In the genomic region with DNA sequence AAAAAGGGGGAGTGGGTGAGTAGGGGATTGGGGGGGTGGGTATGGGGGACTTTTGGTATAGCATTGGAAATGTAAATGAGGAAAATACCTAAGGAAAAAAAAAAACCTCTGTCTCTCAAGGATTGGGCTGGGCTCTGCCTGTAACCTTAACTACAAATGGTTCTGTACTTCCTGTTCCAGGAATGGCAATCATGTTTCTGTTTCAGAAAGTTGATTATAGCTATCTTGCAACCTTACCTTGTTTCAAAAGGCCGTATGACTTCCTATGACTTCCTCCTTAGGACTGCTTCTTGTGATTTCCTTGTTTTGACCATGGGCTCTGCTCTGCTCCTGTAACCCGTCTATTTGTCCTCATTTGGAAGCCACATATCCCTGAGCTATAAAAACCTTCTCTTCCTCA, we compare ENCODE assay signal across 24 mouse cellular contexts. TPM values are rescaled to one million over a fixed set of nuclear protein-coding genes. Genes with fewer than 3 reads are reported as not detected.
DNase-seq lines count a peak whose midpoint lies in the region; ATAC-seq and TF ChIP-seq lines count a peak whose summit lies in the region.
"Had no signal": no experiment of that assay in that cellular context is flagged by ENCODE, and none has a peak within 500 bp of the region (broad histone marks: within the 10 kb centered on the region; RNA-seq: fewer than 3 reads in every experiment).

No protein-coding gene starts in this region.

- H3K4me2 ChIP-seq in intestine, embryonic 16.5 days (ENCODE audit: low read depth, low read length) = no peak overlapping the region
- no peak overlapping the region for H3K4me2 ChIP-seq in intestine, embryonic 15.5 days (replicated peaks)
- H3K4me2 ChIP-seq: embryonic facial prominence, embryonic 12.5 days; embryonic facial prominence, embryonic 15.5 days; heart, embryonic 13.5 days; hindbrain, embryonic 14.5 days had no signal

- H3K79me2 ChIP-seq in macrophage (ENCODE audit: inconsistent target) = no peaks in the 10 kb centered on the region

- H3K27ac ChIP-seq in intestine, embryonic 16.5 days (ENCODE audit: low read length) = no peak overlapping the region
- no peak overlapping the region for H3K27ac ChIP-seq in intestine, embryonic 15.5 days
- peak overlapping the region; percentile 25; the same call in 1 of the 2 replicates for H3K27ac ChIP-seq in bone marrow macrophage, adult 2 months (ENCODE audit: insufficient read depth, low read depth, low read length)
- peak overlapping the region; percentile 29 for H3K27ac ChIP-seq in macrophage
- H3K27ac ChIP-seq in small intestine, adult 2 months (ENCODE audit: insufficient read depth, low read depth, low read length) = peak overlapping the region; percentile 83
- H3K27ac ChIP-seq: embryonic facial prominence, embryonic 12.5 days; embryonic facial prominence, embryonic 15.5 days; heart, adult 2 months; heart, embryonic 10.5 days; heart, embryonic 13.5 days; hindbrain, embryonic 14.5 days had no signal

- H3K36me3 ChIP-seq in intestine, embryonic 16.5 days (ENCODE audit: control insufficient read depth, insufficient read depth, low read length) = no peaks in the 10 kb centered on the region
- H3K36me3 ChIP-seq in intestine, embryonic 15.5 days = no peaks in the 10 kb centered on the region
- no peaks in the 10 kb centered on the region for H3K36me3 ChIP-seq in macrophage (ENCODE audit: inconsistent target)
- H3K36me3 ChIP-seq in small intestine, adult 2 months (ENCODE audit: control insufficient read depth, insufficient read depth, low read length) = no peaks in the 10 kb centered on the region
- H3K36me3 ChIP-seq: embryonic facial prominence, embryonic 12.5 days; embryonic facial prominence, embryonic 15.5 days; heart, embryonic 10.5 days; heart, embryonic 13.5 days had no signal

- H3K27me3 ChIP-seq in intestine, embryonic 16.5 days (replicated peaks; ENCODE audit: control insufficient read depth, insufficient read depth, low read length) = no peaks in the 10 kb centered on the region
- H3K27me3 ChIP-seq in intestine, embryonic 15.5 days (replicated peaks) = no peaks in the 10 kb centered on the region
- no peaks in the 10 kb centered on the region for H3K27me3 ChIP-seq in small intestine, adult 2 months (ENCODE audit: control insufficient read depth, insufficient read depth, low read length)
- H3K27me3 ChIP-seq: embryonic facial prominence, embryonic 12.5 days; embryonic facial prominence, embryonic 15.5 days; heart, embryonic 13.5 days had no signal

- DNase-seq in embryo, embryonic 11 days = no peak
- DNase-seq in thymus, postnatal 4 days = no peak
- DNase-seq in thymus, postnatal 14 days = no peak
- DNase-seq: adrenal gland, postnatal 25 days; cerebellum, adult 18-20 months; cerebellum, adult 9-10 months; cerebellum, postnatal 14 days; forebrain, postnatal 0 days; gastrocnemius, postnatal 25 days; heart, adult 2 months; heart, postnatal 14 days; heart, postnatal 4 days had no signal

- no peak overlapping the region for H3K9ac ChIP-seq in intestine, embryonic 16.5 days (ENCODE audit: low read depth, low read length)
- H3K9ac ChIP-seq in intestine, embryonic 15.5 days = no peak overlapping the region
- H3K9ac ChIP-seq: embryonic facial prominence, embryonic 12.5 days; embryonic facial prominence, embryonic 15.5 days; forebrain, postnatal 0 days; heart, embryonic 13.5 days; hindbrain, embryonic 14.5 days had no signal

- no peak for TF ChIP-seq POLR2A in bone marrow macrophage, adult 2 months (IDR thresholded peaks at IDR 0.05; ENCODE audit: borderline replicate concordance, low read depth, low read length)
- no peak for TF ChIP-seq POLR2A in small intestine, adult 2 months (IDR thresholded peaks at IDR 0.05; ENCODE audit: low read depth, low read length)

- ATAC-seq in intestine, embryonic 16.5 days = peak; percentile 60
- no peak for ATAC-seq in intestine, embryonic 15.5 days
- ATAC-seq: activated CD4-positive, CD25-positive, alpha-beta regulatory T cell, adult 4 months; forebrain, embryonic 14.5 days; forebrain, postnatal 0 days had no signal

- no peaks in the 10 kb centered on the region for H3K4me1 ChIP-seq in intestine, embryonic 16.5 days (ENCODE audit: control insufficient read depth, insufficient read depth, low read length)
- no peaks in the 10 kb centered on the region for H3K4me1 ChIP-seq in intestine, embryonic 15.5 days (replicated peaks)
- H3K4me1 ChIP-seq in bone marrow macrophage, adult 2 months (ENCODE audit: control insufficient read depth, insufficient read depth, low read length) = peaks cover 58% of the 10 kb centered on the region
- H3K4me1 ChIP-seq in small intestine, adult 2 months (ENCODE audit: control insufficient read depth, insufficient read depth, insufficient read length, low read length) = peaks cover 3% of the 10 kb centered on the region; the same call in 1 of the 2 replicates

- no peaks in the 10 kb centered on the region for H3K9me3 ChIP-seq in intestine, embryonic 16.5 days (ENCODE audit: control insufficient read depth, low read length)
- H3K9me3 ChIP-seq in intestine, embryonic 15.5 days = no peaks in the 10 kb centered on the region
- H3K9me3 ChIP-seq: embryonic facial prominence, embryonic 12.5 days; embryonic facial prominence, embryonic 15.5 days; heart, embryonic 10.5 days had no signal

- TF ChIP-seq CTCF in bone marrow macrophage, adult 2 months (IDR thresholded peaks at IDR 0.05; ENCODE audit: low read depth, low read length) = no peak
- no peak for TF ChIP-seq CTCF in small intestine, adult 2 months (IDR thresholded peaks at IDR 0.05; ENCODE audit: extremely low read depth, insufficient read length, insufficient replicate concordance, low read depth, low read length)

- WGBS in intestine, embryonic 16.5 days = 64% methylated on average over 2 of the region's 2 CpGs
- WGBS in intestine, embryonic 15.5 days = 59% methylated on average over 2 of the region's 2 CpGs
- 7% methylated on average over 2 of the region's 2 CpGs for WGBS in macrophage (ENCODE audit: missing documents)
- WGBS in small intestine, adult 2 months = 11% methylated on average over 2 of the region's 2 CpGs

- no peak overlapping the region for H3K4me3 ChIP-seq in intestine, embryonic 16.5 days (ENCODE audit: low read length)
- no peak overlapping the region for H3K4me3 ChIP-seq in intestine, embryonic 15.5 days (replicated peaks)
- no peak overlapping the region for H3K4me3 ChIP-seq in bone marrow macrophage, adult 2 months (ENCODE audit: insufficient read depth, low read length)
- no peak overlapping the region for H3K4me3 ChIP-seq in macrophage (ENCODE audit: inconsistent target)
- H3K4me3 ChIP-seq in small intestine, adult 2 months (ENCODE audit: low read depth, low read length) = no peak overlapping the region
- H3K4me3 ChIP-seq: embryonic facial prominence, embryonic 12.5 days; embryonic facial prominence, embryonic 15.5 days; heart, adult 2 months; heart, embryonic 10.5 days; heart, embryonic 13.5 days had no signal

RNA-seq across cellular contexts. Expression of a gene that starts 39.6 kb away (rescaled TPM):
- 102 and 143 TPM in 2 replicates for polyA plus RNA-seq in intestine, embryonic 16.5 days (2015; fragmentation: Nextera tagmentation; extraction: Ambion mirVana)
- polyA plus RNA-seq in intestine, embryonic 15.5 days (2015; fragmentation: Nextera tagmentation; extraction: Ambion mirVana) = 85.2 and 93.9 TPM in 2 replicates
- polyA plus RNA-seq in bone marrow macrophage, adult 2 months (2012; ENCODE audit: insufficient read depth, insufficient read length, missing spikeins) = 6.2 and 9.0 TPM in 2 replicates
- total RNA-seq in macrophage (2018; cell fraction: chromatin; rRNA removed) = 10 to 100 TPM in 23 of 26 experiments, 1 to 10 TPM in 3; 3.1 to 47.8 (median 26.1) TPM
- 10 to 100 TPM in 13 of 26 experiments, 1 to 10 TPM in 13; 4.7 to 20.9 (median 10.1) TPM for total RNA-seq in macrophage (2018; cell fraction: cytosol; rRNA removed)
- 10 to 100 TPM in 17 of 26 experiments, 1 to 10 TPM in 9; 3.8 to 45.8 (median 14.6) TPM for total RNA-seq in macrophage (2018; cell fraction: nucleus; rRNA removed)
- polyA plus RNA-seq in macrophage (2018) = 9.1 to 18.8 TPM (median 10.9 TPM) in 3 replicates
- polyA plus RNA-seq in small intestine, adult 2 months (2012; rRNA removed) = 21.9 and 66.0 TPM in 2 replicates

RNA-seq across cellular contexts. Expression of a gene that starts 40.6 kb away (rescaled TPM):
- 122 and 132 TPM in 2 replicates for polyA plus RNA-seq in intestine, embryonic 16.5 days (2015; fragmentation: Nextera tagmentation; extraction: Ambion mirVana)
- 131 and 147 TPM in 2 replicates for polyA plus RNA-seq in intestine, embryonic 15.5 days (2015; fragmentation: Nextera tagmentation; extraction: Ambion mirVana)
- 51.9 and 58.9 TPM in 2 replicates for polyA plus RNA-seq in bone marrow macrophage, adult 2 months (2012; ENCODE audit: insufficient read depth, insufficient read length, missing spikeins)
- total RNA-seq in macrophage (2018; cell fraction: chromatin; rRNA removed) = 10 to 100 TPM; 21.5 to 59.1 (median 32.7) TPM
- total RNA-seq in macrophage (2018; cell fraction: cytosol; rRNA removed) = 10 to 100 TPM; 52.4 to 69.7 (median 61.9) TPM
- 10 to 100 TPM; 19.3 to 57.1 (median 31.0) TPM for total RNA-seq in macrophage (2018; cell fraction: nucleus; rRNA removed)
- polyA plus RNA-seq in macrophage (2018) = 46.3 to 99.6 TPM (median 67.4 TPM) in 3 replicates
- 18.0 and 33.9 TPM in 2 replicates for polyA plus RNA-seq in small intestine, adult 2 months (2012; rRNA removed)

Comparison
In these comparisons a context has a peak if more than half of its experiments do, and no peak if none do; other contexts are left out.
1. H3K27ac ChIP-seq: peak in bone marrow macrophage, adult 2 months (single experiment), macrophage (single experiment) and small intestine, adult 2 months (single experiment); none in intestine, embryonic 16.5 days (single experiment) and intestine, embryonic 15.5 days (single experiment).